Mouse (Mus musculus) adrenal gland, postnatal 4 days (tissue): ENCODE measurements around the gene Itpr3. TPM values are rescaled to one million over a fixed set of nuclear protein-coding genes. Genes with fewer than 3 reads are reported as not detected.

Source experiments
- DNase-seq, 2 experiments: peaks; one replicate each; pipeline ENCODE4 v3.0.0; 2021 to 2022; ENCODE audit warnings: low spot score in 2 of 2, mixed read lengths in 2 of 2
- total RNA-seq, 2 experiments: library from RNA; stranded (reverse); gene quantifications; 2 replicates each; pipeline ENCODE4 v1.2.3; 2021

Gene Itpr3
- total RNA-seq, 2 experiments from 2014 or later = 13.6 to 19.4 TPM

DNA sequence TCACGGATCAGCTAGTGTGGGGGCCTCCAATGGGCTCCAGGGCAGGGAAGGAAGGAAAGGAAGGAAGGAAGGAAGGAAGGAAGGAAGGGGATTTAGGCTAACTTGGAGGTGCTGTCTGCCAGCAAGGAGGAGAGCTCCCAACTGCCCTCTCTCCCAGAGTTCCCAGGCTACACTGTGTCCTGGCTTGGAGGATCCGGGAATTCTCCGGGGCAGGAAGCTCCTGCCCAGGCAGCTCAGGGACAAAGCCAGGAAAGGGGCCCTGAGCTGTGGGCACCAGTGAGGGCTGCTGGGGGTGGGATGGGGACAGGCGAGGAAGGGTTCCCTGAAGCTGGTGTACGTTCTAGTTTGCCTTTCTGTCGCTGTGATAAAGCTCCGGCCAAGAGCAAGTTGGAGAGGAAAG is 20.6 kb upstream of the Itpr3 start:
- no peak for DNase-seq

DNA sequence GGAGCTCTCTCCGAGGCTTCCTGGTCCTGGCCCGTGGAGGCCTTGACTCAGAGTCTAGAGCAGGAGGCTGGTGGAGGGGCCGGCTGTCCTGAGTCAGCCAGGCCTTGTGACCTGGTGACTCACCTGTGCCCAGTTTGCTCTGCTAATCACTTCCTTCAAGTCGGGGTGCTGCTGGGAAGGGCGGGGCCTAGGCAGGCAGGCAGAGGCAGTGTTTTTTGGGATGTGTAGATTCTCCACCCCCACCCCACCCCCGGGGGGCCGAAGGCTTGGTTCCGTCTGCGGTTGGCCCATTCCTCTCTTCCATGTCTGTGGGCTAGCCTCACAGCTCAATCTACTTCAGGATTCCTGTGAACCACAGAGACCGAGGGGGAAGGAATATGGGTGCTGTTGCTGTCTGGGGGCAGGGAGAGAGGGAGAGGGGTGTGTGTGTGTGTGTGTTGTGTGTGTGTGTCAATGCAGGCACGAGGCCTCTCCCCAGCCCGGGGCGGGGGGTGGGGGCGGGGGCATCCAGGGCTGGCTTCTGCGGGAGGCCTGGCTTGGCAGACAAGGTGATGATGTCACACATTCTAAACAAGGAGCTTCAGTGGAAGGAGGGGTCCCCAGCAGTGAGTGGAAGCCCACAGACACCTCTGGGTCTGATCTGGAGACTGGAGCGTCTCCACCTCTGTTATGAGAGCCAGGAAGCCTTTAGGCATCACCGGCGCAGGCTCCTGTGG is 18.6 kb upstream of the Itpr3 start:
- no peak for DNase-seq

DNA sequence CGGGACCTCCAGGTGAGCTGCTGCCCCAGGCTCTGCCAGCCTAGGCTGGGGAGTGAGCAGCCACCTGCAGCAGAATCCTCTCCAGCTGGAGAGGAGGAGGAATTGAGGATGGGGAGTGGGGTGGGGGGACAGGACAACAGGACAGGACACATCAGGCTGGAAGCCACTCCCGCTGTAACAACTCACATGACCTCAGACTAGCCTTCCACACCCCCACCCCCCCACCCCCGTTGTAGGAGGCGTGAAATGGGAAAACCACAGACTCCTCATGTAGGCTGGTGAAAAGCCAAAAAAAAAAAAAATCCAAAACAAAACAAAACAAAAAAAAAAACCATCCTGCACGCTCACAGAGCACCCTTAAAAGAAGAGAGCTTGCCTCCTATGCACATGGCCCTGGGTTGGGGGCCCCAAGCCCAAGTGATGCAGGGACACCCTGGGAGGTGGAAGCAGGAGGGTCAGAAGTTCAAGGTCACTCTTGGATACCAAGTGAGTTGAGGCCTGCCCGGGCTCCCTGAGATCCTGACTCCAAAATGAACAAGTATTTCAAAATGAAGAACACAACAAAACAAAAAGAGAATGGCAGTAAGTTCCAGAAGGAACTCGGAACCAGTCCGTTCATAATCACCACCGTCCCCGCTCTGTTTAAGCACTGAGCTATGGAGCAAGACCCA is 17.5 kb upstream of the Itpr3 start:
- no peak for DNase-seq

DNA sequence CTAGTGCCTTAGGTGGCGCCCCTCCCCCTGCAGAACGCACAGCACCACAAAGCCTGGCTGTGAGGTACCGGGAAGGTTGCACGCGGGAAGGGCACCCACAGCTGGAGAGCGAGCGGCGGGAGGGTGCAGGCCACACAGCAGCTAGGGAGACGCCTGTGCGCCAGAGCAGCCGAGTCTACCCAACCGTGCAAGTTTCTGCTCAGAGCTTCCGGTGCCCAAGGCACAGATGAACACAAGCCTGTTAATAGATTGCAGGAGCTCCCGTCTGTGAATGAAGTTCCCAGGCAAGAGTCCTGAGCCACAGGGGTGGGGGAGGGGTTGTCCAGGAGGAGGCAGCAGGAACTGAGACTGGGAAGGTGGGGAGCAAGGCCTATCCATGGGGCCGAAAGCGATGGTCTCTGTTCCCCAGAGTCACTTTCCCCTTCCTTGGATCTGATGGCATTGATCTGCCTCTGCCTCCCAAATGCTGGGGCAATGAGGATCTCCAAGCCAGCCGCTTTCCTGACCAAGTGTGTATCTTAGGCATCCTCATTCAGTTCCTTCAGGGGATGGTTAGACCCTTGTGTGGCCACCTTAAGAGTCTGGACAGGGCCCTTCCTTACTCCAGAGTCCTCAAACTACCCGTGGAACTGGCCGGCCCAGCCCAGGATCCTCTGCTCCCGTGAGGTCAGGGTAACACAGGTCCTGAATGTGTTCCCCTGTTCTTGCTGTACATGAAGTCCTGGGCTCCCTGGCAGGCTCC is 16.6 kb upstream of the Itpr3 start:
- DNase-seq = no peak

DNA sequence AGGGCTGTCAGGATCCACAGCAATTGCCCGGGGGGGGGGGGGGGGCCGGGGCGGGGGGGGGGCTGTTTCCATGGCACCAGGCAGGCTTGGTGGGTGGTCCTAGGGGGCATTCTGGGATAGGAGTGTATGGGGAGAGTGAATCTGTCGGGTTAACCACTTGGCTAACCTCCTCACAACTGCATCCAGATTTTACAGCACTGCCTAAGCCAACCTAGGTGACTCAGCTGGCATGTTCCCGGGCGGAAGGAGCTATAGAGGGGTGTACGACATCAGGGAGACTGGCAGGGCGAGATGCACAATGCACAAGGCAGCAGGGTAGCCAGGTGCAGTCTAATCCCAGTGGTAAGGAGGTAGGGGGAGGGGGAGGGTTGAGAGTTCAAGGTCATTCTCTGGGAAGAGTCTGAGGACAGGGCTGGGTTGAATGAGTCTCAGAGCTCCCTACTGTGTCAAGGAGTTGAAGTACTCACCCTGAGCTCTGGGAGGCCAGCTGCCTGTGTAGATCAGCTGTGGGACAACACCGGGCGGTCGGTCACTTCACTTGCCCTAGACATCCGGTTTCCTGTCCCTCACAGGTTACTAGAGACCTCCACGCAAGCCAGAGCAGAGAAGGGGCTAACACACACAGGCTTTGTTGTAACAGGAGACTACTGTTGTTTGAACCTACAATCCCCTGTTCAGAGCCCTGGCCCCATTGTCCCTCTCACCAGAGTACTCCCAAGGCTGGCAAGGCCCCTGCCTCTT is 15.9 kb upstream of the Itpr3 start:
- no peak for DNase-seq

DNA sequence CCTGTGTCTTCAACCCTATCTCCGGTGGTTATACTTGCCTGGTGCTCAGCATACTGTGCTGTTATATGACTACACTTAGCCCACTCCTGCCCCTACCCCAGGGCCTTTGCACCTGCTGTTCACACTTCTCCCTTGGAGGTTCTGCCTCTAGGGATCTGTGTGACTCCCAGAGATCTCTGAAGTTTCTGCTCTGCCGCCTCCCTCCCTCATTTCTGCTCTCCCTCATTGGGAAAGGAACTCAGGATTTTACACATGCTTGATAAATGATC is 15.4 kb upstream of the Itpr3 start:
- no peak for DNase-seq

DNA sequence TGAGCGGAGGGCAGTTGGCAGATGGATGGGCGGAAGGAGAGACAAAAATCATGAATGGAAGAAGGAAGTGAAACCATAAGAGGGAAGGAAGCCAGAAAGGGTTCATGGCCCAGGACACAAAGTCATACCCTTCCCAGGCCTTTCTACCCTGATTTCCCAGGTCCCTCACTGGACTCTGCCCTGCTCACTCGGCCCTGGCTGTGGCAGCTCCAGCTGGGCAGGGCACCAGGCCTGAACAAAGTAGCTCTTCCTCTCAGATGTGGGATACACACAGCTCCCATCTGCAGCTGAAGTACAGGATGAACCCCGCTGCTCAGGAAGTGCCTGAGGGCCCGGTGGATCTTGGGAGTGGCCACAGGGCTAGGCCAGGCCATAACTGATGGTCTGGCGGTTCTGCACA is 14.3 kb upstream of the Itpr3 start:
- no peak for DNase-seq

DNA sequence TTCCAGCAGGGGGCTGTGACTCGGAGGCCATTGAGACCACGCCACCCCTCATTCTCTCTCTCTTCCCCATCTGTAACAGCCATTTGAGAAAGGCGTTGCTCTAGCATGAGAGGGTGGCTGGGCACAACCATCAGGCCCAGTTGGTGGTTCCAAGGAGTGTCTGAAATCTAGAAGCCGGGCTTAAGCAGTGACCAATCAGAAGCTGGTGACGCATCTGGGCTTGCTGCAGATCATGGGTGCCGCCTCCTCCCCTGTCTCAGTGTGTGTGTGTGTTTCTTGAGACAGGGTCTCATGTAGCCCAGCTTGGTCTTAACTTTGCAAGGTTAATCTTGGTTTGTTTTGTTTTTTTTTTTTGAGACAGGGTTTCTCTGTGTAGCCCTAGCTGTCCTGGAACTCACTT is 11.9 kb upstream of the Itpr3 start:
- no peak for DNase-seq

DNA sequence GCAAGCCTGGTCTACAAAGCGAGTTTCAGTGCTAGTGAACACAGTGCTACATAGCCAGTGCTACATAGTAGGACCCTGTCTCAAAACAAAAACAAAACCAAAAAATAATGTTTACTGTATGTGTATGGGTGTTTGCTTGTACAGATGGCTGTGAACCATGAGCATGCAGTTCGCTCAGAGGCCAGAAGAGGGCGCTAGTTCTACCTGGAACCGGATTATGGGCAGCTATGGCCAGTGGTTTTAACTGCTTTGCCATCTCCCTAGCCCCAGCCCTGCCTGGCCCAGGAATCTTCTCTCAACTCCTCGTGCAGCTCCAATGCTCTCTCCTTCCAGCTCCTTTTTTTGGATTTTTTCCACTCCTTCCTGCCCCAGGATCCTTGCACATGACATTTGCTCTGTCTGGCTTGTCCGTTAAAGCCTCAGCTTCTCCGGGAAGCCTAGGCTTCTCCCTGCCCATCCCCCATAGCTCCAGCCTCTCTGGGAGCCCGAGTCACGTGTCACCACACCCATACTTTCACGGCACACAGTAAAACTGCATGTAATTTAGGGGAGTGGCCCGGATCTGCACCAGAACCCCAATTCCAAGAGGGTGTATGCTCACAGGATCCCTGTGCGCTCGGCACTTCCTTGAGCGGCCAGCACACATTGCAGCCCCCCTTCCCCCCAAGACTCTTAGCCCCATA is 9.2 kb upstream of the Itpr3 start:
- no peak for DNase-seq

DNA sequence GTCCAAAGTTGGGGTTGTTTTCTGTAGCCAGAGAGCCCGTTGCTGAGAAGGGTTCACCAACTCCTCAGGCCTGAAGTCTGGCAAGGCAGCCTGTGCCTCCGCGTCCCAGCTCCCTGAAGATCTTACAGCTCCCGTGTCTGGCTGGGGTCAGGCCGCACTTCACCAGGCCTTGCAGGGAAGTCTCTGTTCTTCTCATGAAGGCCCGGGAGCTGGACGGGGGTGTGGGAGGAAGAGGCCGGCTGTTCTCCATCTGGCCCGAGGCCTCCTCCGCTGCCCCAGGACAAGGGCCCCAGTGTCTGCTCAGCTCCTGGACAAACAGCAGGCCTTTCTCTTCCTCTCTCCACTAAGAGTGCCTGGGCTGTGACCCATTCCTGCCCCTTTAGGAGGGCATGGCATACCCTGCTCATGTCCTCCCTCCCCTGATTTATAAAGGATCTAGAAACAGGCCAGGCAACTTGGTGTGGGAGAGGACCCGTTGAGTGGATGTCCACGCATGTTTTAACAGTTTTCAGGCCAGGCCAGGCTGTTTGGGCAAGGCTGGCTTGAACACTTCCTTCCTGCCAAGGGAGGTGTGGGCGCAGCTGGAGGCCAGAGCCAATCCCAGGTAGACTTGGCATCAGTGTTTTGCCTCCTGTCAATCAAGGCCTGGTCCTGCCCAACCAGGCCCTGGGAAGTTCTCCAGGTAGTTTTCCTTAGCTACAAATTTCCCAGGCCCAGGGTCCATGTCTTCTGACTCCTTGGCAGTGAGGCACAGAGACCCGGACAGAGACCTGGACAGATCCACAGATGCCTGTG is 8.5 kb upstream of the Itpr3 start:
- no peak for DNase-seq

DNA sequence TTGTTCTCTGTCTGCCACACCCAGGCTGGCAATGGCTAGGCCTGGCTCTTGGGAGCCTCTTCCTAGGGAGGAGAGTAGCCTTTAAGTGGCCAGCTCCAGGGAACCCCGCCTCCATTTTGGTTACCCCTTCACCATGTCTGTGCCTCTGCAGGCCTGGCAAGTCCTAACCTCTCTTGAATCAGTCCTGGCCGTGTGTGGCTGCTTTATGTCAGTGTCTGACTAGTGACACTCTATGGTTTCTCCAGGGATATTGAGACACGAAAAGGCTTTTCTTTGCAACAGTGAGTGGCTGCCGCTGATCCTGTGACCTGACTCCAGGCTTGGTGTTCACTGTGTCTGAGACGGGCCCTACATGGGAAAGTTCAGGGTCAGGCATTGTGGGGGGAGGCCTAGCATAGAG is 6.3 kb upstream of the Itpr3 start:
- DNase-seq = no peak

DNA sequence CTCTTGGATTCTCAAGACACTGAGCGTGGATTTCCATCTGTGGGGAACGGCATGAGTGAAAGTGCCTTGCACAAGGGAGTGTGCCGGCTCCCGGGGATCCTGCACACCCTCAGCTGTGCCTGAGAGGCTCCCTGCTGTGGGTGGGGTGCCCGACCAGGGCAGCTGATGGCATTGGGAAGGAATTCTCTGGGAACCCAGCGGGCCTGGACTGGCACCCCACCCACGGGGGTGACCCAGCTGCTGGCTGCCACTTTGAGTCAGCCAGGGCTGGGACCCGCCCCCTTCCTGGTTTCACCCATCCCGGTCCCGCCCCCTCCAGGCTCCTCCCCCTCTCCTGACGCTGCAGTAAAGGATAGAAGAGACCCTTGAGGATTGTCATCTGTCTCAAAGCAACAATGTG is 5.6 kb upstream of the Itpr3 start:
- no peak for DNase-seq

DNA sequence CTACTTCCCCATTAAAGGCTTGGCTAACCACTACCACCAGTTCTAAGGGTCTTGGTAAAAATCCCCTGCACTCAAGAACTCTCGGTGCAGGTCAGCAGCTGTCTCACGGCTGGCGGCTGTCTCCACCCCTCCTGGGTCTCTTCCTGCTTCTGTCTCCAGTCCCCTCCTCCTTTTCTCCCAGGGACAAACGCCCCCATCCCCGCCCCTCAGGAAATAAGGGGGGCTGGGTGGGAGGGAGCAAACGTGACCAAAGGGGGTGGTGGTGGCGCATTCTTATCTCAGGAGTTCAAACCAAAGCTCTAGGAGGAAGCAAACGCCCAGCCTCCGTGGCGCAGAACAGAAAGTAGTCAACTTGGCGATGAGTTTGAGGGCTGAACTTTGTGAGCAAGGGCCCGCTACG is 934 bp upstream of the Itpr3 start:
- peak in 1 of 2 experiments; percentile 54 for DNase-seq

DNA sequence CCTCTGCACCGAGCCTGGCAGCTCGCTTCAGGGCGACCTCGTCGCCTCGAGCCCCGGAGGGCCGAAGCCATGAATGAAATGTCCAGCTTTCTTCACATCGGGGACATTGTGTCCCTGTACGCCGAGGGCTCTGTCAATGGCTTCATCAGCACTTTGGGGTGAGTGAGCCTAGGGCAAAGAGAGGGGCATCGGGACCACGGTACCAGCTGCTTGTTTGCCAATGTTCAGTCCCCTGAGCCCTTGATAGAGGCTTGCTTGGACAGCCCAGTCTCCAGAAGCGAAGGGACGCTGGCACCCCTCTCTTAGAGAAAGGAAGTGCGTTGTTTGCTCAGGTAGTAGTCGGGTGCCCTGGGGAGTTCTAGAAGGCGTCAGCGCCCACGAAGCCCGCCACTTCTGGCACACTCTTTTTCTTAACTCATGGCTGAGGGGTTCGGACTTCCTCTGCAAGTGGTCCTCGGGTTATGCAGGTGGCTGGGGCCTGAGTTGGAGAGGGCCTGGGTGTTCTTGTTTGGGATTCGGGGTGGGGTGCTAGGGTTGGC is 482 bp downstream of the Itpr3 start:
- DNase-seq = no peak

DNA sequence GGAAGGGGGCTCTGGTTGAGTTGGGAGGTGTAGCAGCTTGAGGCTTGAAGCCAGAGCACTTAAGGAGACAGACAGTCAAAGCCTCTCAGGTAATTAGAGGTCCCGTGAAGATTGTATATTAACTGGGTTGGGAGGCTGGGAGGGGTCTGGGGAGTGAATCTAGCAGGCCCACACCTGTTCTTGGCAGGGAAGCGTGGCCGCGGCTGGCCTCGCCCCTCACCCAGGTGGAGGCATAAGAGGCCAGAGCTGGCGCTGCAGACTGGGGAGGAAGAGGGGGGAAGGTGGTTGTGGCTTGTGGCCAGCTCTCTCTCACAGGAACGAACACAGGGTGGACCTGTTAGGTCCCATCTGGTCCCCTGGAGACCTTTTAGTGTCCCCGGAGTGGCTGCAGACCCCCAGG is 3.6 kb downstream of the Itpr3 start:
- DNase-seq = no peak

DNA sequence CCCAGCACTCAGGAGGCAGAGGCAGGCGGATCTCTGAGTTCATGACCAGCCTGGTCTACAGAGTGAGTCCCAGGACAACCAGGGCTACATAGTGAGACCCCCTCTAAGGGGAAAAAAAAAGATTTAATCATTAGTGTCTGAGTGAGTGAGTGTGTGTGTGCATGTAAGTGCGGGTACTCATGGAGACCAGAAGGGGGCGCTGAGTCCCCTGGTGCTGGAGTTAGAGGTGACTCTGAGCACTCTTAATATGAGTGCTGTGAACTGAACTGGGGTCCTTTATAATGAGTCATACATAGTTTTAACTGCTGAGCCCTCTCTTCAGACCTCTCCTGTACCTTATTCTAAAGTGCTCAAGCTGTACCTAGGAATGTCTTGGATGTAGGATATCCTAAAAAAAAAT is 4.6 kb downstream of the Itpr3 start:
- no peak for DNase-seq

DNA sequence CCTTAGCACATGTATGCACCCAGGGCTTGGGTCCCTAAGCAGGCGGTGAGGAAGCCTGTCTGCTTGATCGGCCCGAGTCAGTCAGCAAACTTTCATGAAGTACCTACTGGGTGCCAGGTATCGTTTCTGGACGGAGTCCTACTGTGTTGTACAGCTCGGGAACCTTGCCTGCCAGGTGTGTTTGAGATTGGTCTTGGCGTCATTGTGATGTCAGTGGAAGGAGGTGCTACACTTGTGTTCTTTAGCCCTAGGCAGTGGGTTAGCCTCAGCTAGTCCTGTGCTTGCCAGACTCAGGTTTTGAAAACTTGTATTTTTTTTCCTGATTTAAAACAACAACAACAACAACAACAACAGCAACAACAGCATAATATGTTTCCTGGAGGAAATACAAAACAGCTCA is 5.6 kb downstream of the Itpr3 start:
- DNase-seq = no peak

DNA sequence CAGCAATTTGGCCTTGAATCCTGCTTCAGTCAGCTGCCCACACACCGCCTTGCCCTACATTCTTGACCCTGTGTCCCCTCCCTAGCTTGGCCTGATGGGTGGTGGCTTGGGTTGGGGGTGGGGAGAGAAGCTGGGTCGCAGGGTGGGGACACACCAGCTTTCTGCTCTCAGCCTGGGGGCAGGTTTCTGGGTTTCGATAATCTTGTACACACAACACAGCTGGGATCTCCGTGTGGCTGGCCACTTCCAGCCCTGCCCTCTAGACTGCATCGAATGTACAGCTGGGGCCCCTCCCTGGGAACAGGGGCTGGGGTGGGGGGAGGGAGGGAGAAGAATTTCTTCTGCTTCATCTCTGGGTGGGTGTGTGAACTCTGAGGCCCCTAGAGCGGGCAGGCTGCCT is 6.6 kb downstream of the Itpr3 start:
- no peak for DNase-seq

DNA sequence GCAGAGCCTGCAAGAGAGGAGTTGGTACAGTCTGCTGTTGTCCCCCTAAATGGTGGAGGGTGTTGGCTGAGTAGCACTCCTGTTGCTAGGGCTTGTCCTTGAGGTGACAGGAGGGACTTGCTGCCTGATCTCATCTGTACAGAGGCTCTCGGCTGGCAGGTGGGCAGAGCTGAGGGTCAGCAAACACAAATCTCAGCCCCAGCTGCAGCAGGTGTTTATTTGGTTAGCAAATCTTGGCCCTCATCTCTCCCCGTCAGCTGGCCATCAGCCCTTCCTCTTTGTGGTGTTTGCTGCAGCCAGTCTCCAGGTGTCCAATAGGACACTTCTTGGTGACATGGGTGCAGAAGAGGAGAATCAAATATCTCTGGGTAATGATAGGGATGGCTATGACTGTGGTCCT is 7.1 kb downstream of the Itpr3 start:
- no peak for DNase-seq

DNA sequence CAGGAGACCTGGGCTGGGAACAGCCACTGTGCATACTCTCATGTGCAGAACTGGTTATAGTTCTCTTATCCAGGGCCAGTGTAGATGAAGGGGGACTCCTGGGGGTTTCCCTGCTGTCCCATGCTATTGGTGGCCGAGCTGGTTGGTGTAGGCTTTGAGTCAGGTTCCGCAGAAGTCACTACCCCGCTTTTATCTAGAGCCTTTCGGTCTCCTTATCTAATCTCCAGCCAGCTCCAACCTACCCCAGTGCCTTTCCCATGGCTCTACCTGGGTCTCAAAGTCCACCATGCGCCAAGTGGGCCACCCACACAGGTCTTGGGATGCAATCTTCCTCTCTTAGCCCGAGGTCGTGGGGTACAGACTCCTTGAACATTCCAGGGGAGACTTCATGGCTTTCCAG is 9.0 kb downstream of the Itpr3 start:
- no peak for DNase-seq
